Mouse (Mus musculus) neural tube, embryonic 15.5 days (tissue): ENCODE measurements at regions not wholly inside any gene's neighbourhood (a gene's known extent, or its start where the extent isn't known, plus 50 kb on each side); places are given as distances from the start of the nearest gene placed in this dataset.
"Not testable (repeated sequence)": the region's sequence is repeated elsewhere in the genome, so short reads cannot be mapped to it uniquely, and the experiment has no call there.

Experiments used
- ATAC-seq: fragments of 200-750 bp; cut with Nextera tagmentation; 2 replicates; pipeline ENCODE4 v1.8.0; 2017; ENCODE audit warnings: mild to moderate bottlenecking, moderate TSS enrichment, moderate library complexity; ENCODE audit not compliant: low FRiP score
- H3K27ac ChIP-seq: fragments of 300-500 bp; sonication (generic); replicated peaks from 2 replicates; pipeline ENCODE4 v1.5.1; 2015; ENCODE audit warnings: mild to moderate bottlenecking, inconsistent platforms
- H3K27me3 ChIP-seq: fragments of 300-500 bp; sonication (generic); replicated peaks from 2 replicates; pipeline ENCODE4 v1.6.1; 2015; ENCODE audit warnings: inconsistent platforms
- H3K36me3 ChIP-seq: fragments of 300-500 bp; sonication (generic); 2 replicates; pipeline ENCODE4 v1.6.1; 2015; ENCODE audit warnings: inconsistent platforms
- H3K4me1 ChIP-seq: fragments of 300-500 bp; sonication (generic); 2 replicates; pipeline ENCODE4 v1.6.1; 2015; ENCODE audit warnings: inconsistent platforms
- H3K4me2 ChIP-seq: fragments of 300-500 bp; sonication (generic); 2 replicates; pipeline ENCODE4 v1.6.1; 2015; ENCODE audit warnings: inconsistent platforms, mild to moderate bottlenecking, moderate library complexity
- H3K4me3 ChIP-seq: fragments of 300-500 bp; sonication (generic); replicated peaks from 2 replicates; pipeline ENCODE4 v1.5.1; 2015; ENCODE audit warnings: mild to moderate bottlenecking, inconsistent platforms
- H3K9ac ChIP-seq: fragments of 300-500 bp; sonication (generic); replicated peaks from 2 replicates; pipeline ENCODE4 v1.6.1; 2015; ENCODE audit warnings: mild to moderate bottlenecking, inconsistent platforms
- H3K9me3 ChIP-seq: fragments of 300-500 bp; sonication (generic); replicated peaks from 2 replicates; pipeline ENCODE4 v1.6.1; 2016; ENCODE audit warnings: inconsistent platforms
- WGBS: fragments of 180-500 bp; shearing (Covaris S2); methylation state at CpG from one replicate; pipeline ENCODE4 v1.1.7; 2015; ENCODE audit warnings: mixed read lengths; 5-methylcytosine and 5-hydroxymethylcytosine counted together

DNA sequence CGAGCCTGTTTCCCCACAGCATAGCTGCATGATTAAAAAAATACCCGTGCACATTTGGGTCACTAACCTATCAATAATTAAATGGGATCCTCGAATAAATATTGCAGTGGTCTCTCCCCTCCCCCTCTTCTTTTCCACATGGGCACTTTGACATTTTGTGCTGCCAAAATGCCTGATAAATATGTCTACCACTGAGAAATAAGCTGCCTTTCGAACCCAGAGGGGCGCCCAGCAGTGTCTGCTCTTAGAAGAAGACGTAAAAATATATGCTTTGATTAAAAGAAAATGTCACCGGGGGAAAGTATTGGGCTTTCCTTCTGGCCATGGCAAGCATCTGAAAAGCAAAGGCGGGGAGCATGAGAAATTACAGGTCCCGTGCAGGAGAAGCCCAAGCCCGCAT lies 152.6 kb upstream of the Frmd4a start:
- H3K36me3 ChIP-seq, result no peaks in the 10 kb centered on the region
- WGBS, result 66% methylated on average over 10 of the region's 10 CpGs

DNA sequence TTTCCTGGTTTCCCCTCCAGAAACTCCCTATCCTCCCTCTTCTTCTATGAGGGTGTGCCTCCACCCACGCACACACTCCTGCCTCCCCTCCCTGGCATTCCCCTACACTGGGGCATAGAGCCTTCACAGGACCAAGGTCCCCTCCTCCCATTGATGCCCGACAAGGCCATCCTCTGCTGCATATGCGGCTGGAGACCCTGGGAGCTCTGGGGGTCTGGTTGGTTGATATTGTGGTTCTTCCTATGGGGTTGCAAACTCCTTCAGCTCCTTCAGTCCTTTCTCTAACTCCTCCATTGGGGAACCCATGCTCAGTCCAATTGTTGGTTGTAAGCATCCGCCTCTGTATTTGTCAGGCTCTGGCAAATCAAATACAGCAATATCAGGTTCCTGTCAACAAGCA lies 150.8 kb upstream of the Frmd4a start:
- 95% methylated on average over 4 of the region's 4 CpGs for WGBS

More for the DNA sequence above, 152.6 kb upstream of the Frmd4a start:
- Histone ChIP-seq H3K4me1 (no peaks in the 10 kb centered on the region), H3K9ac (no peak overlapping the region), H3K27me3 (no peaks in the 10 kb centered on the region), H3K27ac (no peak overlapping the region), H3K4me3 (no peak overlapping the region), H3K9me3 (no peaks in the 10 kb centered on the region), H3K4me2 (no peak overlapping the region)
- no peak for ATAC-seq

DNA sequence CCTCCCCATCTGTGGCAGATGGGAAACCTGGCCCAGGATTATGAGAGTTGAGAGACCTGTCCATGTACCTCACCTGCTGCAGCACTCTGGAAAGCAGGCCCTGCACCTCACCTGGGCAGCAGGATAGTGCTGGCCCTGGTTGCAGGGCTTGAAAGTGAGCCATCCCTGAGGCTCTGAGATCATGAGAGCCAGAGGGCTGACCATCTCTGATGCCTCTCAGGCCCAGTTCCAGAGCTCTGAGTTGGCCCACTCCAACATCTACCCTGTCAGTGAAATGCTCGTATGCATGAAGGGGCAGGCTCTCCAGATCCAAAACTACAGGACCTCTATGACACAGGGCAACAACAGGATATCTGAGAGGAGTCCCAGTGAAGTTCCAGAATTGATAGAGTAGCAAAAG lies 147.8 kb upstream of the Frmd4a start:
- Histone ChIP-seq H3K9me3 (no peaks in the 10 kb centered on the region), H3K4me3 (no peak overlapping the region), H3K4me2 (no peak overlapping the region), H3K27me3 (no peaks in the 10 kb centered on the region), H3K9ac (no peak overlapping the region), H3K27ac (no peak overlapping the region), H3K4me1 (no peaks in the 10 kb centered on the region), H3K36me3 (no peaks in the 10 kb centered on the region)
- WGBS, result 88% methylated on average over 1 of the region's 1 CpGs
- no peak for ATAC-seq

More for the DNA sequence above, 150.8 kb upstream of the Frmd4a start:
- not testable (repeated sequence) for H3K27me3 ChIP-seq, ATAC-seq, H3K4me1 ChIP-seq, H3K4me3 ChIP-seq, H3K4me2 ChIP-seq, H3K36me3 ChIP-seq, H3K9me3 ChIP-seq, H3K9ac ChIP-seq, H3K27ac ChIP-seq

DNA sequence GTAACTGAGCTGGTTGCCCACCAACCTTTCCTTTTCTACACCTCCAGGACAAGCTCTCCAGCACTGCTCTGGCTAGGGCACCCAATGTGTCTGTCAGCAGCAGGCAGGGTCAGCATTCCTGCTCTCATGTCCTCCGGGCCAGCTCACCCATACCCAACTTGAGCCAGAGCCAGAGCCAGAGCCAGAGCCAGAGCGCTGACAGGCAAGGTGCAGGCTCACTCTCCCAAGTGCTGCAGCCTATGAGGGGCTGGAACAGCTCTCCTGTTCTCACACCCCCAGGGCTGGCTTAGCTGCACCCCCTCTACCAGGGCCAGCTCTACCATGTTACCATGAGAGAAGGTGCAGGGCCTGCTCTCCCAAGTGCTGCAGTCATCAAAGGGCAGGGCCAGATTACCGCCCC lies 145.8 kb upstream of the Frmd4a start:
- Histone ChIP-seq H3K4me3 (no peak overlapping the region), H3K27ac (no peak overlapping the region), H3K4me2 (no peak overlapping the region), H3K36me3 (no peaks in the 10 kb centered on the region), H3K4me1 (no peaks in the 10 kb centered on the region), H3K9ac (no peak overlapping the region), H3K27me3 (no peaks in the 10 kb centered on the region), H3K9me3 (no peaks in the 10 kb centered on the region)
- ATAC-seq, result no peak
- 91% methylated on average over 3 of the region's 3 CpGs for WGBS

DNA sequence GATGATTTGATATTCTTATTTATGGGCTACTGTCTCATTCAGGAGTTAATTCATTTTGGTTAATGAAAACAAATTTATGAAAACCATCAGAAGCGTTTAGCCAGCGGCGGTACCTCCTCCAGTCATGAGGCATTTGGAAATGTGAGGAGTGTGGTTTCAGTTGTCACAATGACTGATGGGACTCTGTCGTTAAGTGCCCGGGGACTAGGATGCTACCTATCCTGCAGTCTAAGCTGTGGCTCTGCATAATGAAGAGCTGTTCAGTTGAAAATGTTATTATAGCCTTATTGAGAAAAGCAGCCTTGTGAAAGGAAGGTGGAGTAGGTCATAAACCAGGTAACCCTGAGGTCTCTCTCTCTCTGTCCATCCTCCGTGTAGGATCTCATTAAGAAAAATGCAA lies 130.5 kb upstream of the Frmd4a start:
- Histone ChIP-seq H3K4me2 (no peak overlapping the region), H3K27me3 (no peaks in the 10 kb centered on the region), H3K4me1 (peaks cover 13% of the 10 kb centered on the region; the same call in 1 of the 2 replicates), H3K4me3 (no peak overlapping the region), H3K9me3 (no peaks in the 10 kb centered on the region), H3K27ac (no peak overlapping the region), H3K36me3 (no peaks in the 10 kb centered on the region), H3K9ac (no peak overlapping the region)
- WGBS, result 36% methylated on average over 6 of the region's 6 CpGs
- ATAC-seq, result no peak

DNA sequence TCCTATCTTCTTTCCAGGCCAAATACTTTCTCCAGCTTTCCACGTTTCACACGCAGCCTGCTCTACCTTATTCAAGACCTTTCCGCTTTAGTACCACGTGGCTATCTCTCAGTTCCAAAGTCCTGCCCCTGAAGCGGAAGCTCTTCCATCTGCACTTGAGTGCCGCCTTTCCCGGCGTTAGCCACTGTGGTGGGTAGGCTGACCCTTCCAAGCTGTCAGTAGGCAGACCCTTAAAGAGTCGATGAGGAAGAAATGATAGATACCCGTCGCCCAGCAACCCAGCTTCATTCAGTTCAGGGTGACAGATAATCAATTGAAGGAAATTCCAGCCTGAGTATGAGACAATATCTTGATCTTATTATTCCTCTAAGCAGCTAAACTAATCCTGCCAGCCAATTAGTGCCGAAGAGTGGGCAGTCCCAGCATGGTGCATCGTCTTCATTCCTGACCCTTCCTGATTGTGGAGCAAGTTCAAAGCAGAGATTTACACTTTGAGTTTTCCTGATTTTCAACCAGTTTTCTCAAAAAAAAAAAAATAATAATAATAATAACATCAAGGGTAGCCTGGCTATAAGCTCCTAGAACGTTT lies 129.6 kb upstream of the Frmd4a start:
- no peak overlapping the region for H3K4me3 ChIP-seq
- WGBS, result 47% methylated on average over 14 of the region's 14 CpGs
- no peaks in the 10 kb centered on the region for H3K36me3 ChIP-seq
- H3K9ac ChIP-seq, result no peak overlapping the region
- peaks cover 13% of the 10 kb centered on the region; the same call in 1 of the 2 replicates for H3K4me1 ChIP-seq
- no peak for ATAC-seq
- H3K9me3 ChIP-seq, result no peaks in the 10 kb centered on the region
- H3K4me2 ChIP-seq, result peak overlapping the region; percentile 33
- no peaks in the 10 kb centered on the region for H3K27me3 ChIP-seq
- no peak overlapping the region for H3K27ac ChIP-seq

DNA sequence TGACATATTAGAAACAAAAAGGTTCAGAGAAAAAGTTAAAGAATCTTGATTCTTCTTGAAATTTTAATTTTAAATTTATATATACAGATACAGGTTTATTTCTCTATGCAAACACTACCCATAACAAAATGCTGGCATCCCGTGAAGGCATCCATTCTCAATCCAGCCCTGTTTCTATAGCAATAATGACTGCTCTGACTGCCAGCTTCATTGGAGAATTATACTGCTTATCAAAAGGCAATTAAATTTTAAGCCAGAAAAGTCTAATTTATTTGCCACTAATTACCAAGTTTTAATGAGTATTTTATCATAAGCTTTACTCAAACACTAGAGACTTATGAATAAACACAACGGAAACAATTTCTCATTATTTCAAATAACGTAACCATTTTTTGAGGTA lies 128.1 kb upstream of the Frmd4a start:
- no peak overlapping the region for H3K27ac ChIP-seq
- no peak overlapping the region for H3K4me3 ChIP-seq
- H3K27me3 ChIP-seq, result no peaks in the 10 kb centered on the region
- no peak for ATAC-seq
- H3K4me2 ChIP-seq, result no peak overlapping the region
- WGBS, result 53% methylated on average over 3 of the region's 3 CpGs
- no peak overlapping the region for H3K9ac ChIP-seq
- H3K9me3 ChIP-seq, result no peaks in the 10 kb centered on the region
- H3K36me3 ChIP-seq, result no peaks in the 10 kb centered on the region
- peaks cover 13% of the 10 kb centered on the region; the same call in 1 of the 2 replicates for H3K4me1 ChIP-seq

DNA sequence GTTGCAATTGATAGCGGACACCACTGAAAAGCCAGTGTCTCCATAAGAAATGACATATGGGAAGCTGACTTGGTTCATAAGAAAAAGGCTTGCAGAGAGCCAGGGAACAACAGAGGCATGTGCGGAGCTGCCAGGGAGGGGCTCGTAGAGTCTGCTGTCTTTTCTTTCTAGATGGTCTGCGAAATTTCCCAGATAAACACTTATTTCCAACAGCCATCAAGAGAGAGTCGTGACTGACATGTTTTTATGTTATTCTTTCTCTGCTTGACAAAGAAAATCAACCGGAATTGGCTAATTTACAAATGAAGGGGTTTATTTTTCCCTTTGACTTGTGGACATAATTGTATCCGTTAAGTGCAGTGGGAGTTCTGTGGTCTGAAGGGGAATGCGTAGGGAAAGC lies 127.1 kb upstream of the Frmd4a start:
- Histone ChIP-seq H3K4me3 (no peak overlapping the region), H3K36me3 (no peaks in the 10 kb centered on the region), H3K4me2 (no peak overlapping the region), H3K27ac (no peak overlapping the region), H3K9me3 (no peaks in the 10 kb centered on the region), H3K27me3 (no peaks in the 10 kb centered on the region), H3K4me1 (peaks cover 13% of the 10 kb centered on the region; the same call in 1 of the 2 replicates), H3K9ac (no peak overlapping the region)
- 36% methylated on average over 8 of the region's 8 CpGs for WGBS
- no peak for ATAC-seq

DNA sequence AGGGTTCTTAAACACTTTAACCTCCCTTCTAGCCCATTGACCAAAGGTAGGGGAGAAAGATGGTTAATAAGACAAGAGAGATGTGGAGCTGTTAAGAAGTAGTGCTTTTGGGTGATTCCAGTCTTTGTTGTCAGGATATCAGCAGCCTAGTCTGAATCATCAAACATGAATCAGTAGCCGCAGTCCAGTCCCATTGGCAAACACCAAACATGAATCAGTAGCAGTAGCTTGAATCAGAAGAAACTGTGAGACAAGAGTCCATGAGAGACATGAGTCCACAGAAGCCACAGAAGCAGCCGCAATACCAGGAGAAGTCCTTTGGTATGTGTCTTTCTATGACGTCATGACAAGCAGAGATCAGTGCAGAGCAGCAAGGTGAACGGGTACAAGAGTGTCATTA lies 110.5 kb upstream of the Frmd4a start:
- H3K4me2 ChIP-seq, result no peak overlapping the region
- H3K9ac ChIP-seq, result no peak overlapping the region
- no peak overlapping the region for H3K4me3 ChIP-seq
- no peak for ATAC-seq
- H3K36me3 ChIP-seq, result no peaks in the 10 kb centered on the region
- no peaks in the 10 kb centered on the region; the same call in 1 of the 2 replicates for H3K4me1 ChIP-seq
- H3K27ac ChIP-seq, result no peak overlapping the region
- no peaks in the 10 kb centered on the region for H3K9me3 ChIP-seq
- no peaks in the 10 kb centered on the region for H3K27me3 ChIP-seq
- 93% methylated on average over 4 of the region's 4 CpGs for WGBS

DNA sequence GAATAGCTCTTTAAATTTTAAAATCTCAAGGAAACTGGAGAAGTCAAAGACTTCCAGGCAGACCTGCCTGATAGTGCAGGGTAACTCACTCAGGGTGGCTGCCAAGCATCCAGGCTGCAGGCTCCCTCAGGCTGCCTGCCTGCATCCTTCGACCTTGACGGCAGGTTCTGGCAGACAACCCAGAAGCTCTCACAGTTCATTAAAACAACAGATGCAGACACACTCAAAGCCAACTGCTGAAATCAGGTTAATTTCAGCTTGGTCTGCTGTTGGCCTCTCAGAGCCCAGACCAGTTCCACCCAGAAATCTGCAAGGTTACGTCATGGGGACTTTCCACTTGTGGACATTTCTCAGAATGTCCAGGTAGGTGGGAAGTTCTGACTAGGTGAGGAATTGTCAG lies 109.3 kb upstream of the Frmd4a start:
- WGBS, result 80% methylated on average over 3 of the region's 3 CpGs
- H3K36me3 ChIP-seq, result no peaks in the 10 kb centered on the region
- no peaks in the 10 kb centered on the region for H3K9me3 ChIP-seq
- no peak overlapping the region for H3K4me3 ChIP-seq
- no peaks in the 10 kb centered on the region; the same call in 1 of the 2 replicates for H3K4me1 ChIP-seq
- no peak for ATAC-seq
- H3K4me2 ChIP-seq, result no peak overlapping the region
- H3K27ac ChIP-seq, result no peak overlapping the region
- H3K27me3 ChIP-seq, result no peaks in the 10 kb centered on the region
- no peak overlapping the region for H3K9ac ChIP-seq

DNA sequence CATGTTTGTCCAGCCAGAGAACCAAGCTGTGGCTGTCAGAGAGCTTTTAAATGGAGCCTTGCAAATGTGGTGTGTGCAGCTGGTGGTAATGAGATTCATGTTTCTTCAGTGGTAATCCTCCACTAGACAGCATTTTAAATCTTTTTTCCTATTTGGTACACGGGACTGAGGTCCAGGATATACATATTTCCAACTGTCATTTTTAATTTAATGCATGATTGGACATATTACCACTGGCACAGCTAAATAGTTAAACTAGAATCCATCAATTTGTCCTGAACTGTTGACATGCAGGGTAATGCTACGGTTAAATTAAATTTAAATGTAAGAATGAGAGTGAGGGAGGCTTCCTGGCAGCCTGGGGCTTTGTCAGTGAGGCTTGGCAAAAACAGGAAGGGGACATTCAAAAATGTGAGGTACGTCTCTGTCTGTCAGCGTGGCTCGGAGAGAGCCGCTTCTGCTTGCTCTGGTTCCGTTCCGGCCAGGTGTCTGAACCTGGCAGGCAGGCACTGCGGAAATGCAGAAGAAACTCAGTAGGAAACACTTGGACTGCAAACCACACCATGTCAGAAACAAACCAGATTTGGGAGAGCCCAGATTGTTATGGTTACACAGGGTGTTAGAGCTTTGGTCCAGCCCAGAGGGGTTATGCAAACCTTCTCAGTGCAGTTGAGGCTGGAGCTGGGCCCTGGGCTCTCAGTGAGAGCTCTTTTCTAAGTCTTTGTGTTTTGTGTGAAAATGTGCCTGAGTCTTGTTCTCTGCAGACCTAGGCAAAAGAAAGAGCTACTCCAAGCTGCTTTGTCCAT lies 107.2 kb upstream of the Frmd4a start:
- ATAC-seq, result peak; percentile 8; the same call in 1 of the 2 replicates
- H3K27ac ChIP-seq, result peak overlapping the region; percentile 37; the same call in 1 of the 2 replicates
- H3K4me1 ChIP-seq, result no peaks in the 10 kb centered on the region; the same call in 1 of the 2 replicates
- WGBS, result 49% methylated on average over 9 of the region's 9 CpGs
- H3K27me3 ChIP-seq, result no peaks in the 10 kb centered on the region
- H3K9me3 ChIP-seq, result no peaks in the 10 kb centered on the region
- H3K4me3 ChIP-seq, result no peak overlapping the region
- H3K9ac ChIP-seq, result no peak overlapping the region
- no peaks in the 10 kb centered on the region for H3K36me3 ChIP-seq
- no peak overlapping the region for H3K4me2 ChIP-seq

DNA sequence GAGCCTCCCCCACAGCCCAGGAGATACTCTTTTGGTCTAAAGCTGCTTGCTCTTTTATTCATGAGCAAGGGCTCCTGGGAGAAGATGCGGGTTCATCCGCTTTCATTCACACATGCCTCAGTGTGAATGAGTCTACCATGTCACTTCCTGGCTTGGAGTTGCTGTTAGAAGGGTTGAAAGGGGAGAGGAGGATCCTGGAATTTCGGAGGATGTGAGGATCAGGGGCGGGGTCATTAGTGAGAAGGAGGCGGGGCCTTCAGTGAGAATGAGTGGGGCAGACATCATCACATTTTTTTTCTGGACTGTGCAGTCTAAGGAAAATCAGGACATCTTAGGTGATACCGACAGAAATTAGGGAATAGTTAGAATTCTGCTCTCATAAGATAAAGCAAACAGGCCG lies 102.4 kb upstream of the Frmd4a start:
- H3K27ac ChIP-seq, result no peak overlapping the region
- no peaks in the 10 kb centered on the region for H3K9me3 ChIP-seq
- WGBS, result 79% methylated on average over 7 of the region's 7 CpGs
- no peaks in the 10 kb centered on the region for H3K4me1 ChIP-seq
- H3K4me3 ChIP-seq, result no peak overlapping the region
- H3K36me3 ChIP-seq, result no peaks in the 10 kb centered on the region
- H3K9ac ChIP-seq, result no peak overlapping the region
- H3K4me2 ChIP-seq, result no peak overlapping the region
- no peak for ATAC-seq
- no peaks in the 10 kb centered on the region for H3K27me3 ChIP-seq
